Mouse (Mus musculus) liver, embryonic 16.5 days (tissue): ENCODE data around the gene 4933402D24Rik. TPM values are rescaled to one million over a fixed set of nuclear protein-coding genes. Genes with fewer than 3 reads are reported as not detected.

ENCODE experiments used
- polyA plus RNA-seq: library from polyadenylated mRNA; unstranded; fragments of >200 nt; fragmentation: Nextera tagmentation; extraction: Ambion mirVana; gene quantifications from 2 replicates; pipeline ENCODE4 v1.2.1, GENCODE M21; 2015

4933402D24Rik gene
- polyA plus RNA-seq, 1 experiment from 2014 or later, result not detected

Other genes starting within 250 kb of the 4933402D24Rik start
- gene Gm39653, start 153.3 kb downstream of the 4933402D24Rik start, polyA plus RNA-seq, result not detected in 2 replicates
- gene Dytn, start 82.3 kb downstream of the 4933402D24Rik start, polyA plus RNA-seq, result not detected in 2 replicates
- 0.08 TPM in 1 of 2 replicates, not detected in the other for gene Mdh1b, start 38.9 kb downstream of the 4933402D24Rik start, polyA plus RNA-seq
- 23.7 and 26.1 TPM in 2 replicates for gene Fastkd2, start 38.7 kb downstream of the 4933402D24Rik start, polyA plus RNA-seq